ENCODE assay signal across 7 mouse cellular contexts in the genomic region with DNA sequence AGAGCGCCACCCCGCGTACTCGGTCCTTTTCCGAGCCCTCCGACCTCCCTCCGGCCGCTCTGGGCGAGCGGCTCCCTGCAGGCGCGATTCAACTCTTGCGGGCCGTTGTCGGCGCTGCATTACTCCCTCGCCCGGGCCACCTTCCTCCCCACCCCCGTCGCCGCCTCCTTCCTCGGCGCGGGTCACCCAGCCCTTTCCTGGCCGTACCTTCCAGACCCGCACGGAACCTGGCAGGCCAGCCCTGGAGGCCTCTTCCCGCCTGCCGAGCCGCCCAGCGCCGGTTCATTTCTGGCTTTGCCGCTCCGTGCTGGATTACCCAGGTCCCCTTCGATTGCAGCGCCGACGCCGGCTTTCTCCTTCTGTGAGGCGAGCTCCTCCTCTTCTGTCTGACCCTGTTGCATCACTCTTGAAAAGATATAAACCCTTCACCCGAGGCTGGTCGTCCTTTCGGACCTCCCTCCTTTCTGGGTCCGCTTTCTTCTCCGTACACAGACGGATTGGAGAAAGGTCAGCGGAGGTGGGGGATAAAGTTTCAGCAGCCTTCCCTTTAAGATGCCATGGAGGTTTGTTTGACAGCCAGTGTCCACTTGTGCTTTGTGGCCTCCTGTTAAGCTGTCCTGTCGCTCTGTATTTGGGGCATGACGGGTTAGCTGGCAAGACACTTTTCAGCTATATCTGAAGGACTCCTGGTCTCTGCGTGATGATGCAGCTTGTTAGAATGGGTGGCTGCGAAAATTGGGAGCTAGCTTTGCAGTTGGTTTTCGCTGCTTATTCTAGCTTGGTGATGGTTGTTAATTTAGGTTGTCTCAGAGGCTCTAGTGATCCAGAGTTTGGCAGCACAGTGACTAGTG. TPM values are rescaled to one million over a fixed set of nuclear protein-coding genes. Genes with fewer than 3 reads are reported as not detected.
DNase-seq lines count a peak whose midpoint lies in the region; ATAC-seq and TF ChIP-seq lines count a peak whose summit lies in the region.

No protein-coding gene starts in this region.

- intact Hi-C loops in gastrocnemius, adult 2 months (cut with DNase I): loop anchor here (5.0 kb wide), 1 partner anchor 115 kb away; no protein-coding TSS in a partner anchor
- intact Hi-C loops in left cerebral cortex, postnatal 36 days (cut with DNase I): no loop called here

- H3K36me3 ChIP-seq in hindbrain, embryonic 15.5 days: peaks cover 23% of the 10 kb centered on the region

- DNase-seq in WW6 (ENCODE audit: low read depth, low spot score): peak; percentile 16
- peak; percentile 64 to 70 for DNase-seq in cerebellum, postnatal 10 days
- peak; percentile 76 for DNase-seq in gastrocnemius, adult 2 months
- peak; percentile 44 to 48 for DNase-seq in left cerebral cortex, postnatal 36 days (ENCODE audit: low spot score in 2 of 2)
- DNase-seq in right cerebral cortex, postnatal 14 days: peak; percentile 48

- H3K4me1 ChIP-seq in hindbrain, embryonic 15.5 days (replicated peaks): peaks cover 32% of the 10 kb centered on the region

- ATAC-seq in hindbrain, embryonic 15.5 days (ENCODE audit: low FRiP score, low read depth): peak; percentile 68
- ATAC-seq in megakaryocyte-erythroid progenitor cell, adult 5-6 weeks (replicated peaks; ENCODE audit: low FRiP score, low TSS enrichment, poor library complexity, severe bottlenecking): 0 out of 2 replicates have a peak, but pooled peaks have one; percentile 4

- no peaks in the 10 kb centered on the region for H3K9me3 ChIP-seq in hindbrain, embryonic 15.5 days

- H3K4me2 ChIP-seq in hindbrain, embryonic 15.5 days: peak overlapping the region; percentile 89

- no peaks in the 10 kb centered on the region for H3K27me3 ChIP-seq in hindbrain, embryonic 15.5 days

- WGBS in hindbrain, embryonic 15.5 days: 2% methylated on average over 52 of the region's 52 CpGs

- no peak; the same call in 1 of the 2 replicates for TF ChIP-seq CTCF in gastrocnemius, adult 2 months (IDR thresholded peaks at IDR 0.05)

- peak overlapping the region; percentile 80 for H3K9ac ChIP-seq in hindbrain, embryonic 15.5 days

- peak overlapping the region; percentile 96 for H3K27ac ChIP-seq in gastrocnemius, adult 2 months
- H3K27ac ChIP-seq in hindbrain, embryonic 15.5 days (replicated peaks): peak overlapping the region; percentile 84

- peak overlapping the region; percentile 80 for H3K4me3 ChIP-seq in gastrocnemius, adult 2 months
- H3K4me3 ChIP-seq in hindbrain, embryonic 15.5 days: peak overlapping the region; percentile 79

RNA-seq across cellular contexts. Expression of a gene that starts 0.8 kb away (rescaled TPM):
- total RNA-seq in gastrocnemius, adult 2 months (2021): 10 to 100 TPM; 25.9 to 26.0 TPM
- 6.4 and 7.6 TPM in 2 replicates for polyA plus RNA-seq in hindbrain, embryonic 15.5 days (2015; fragmentation: Nextera tagmentation; extraction: Ambion mirVana)
- total RNA-seq in left cerebral cortex, postnatal 36 days (2021): 10 to 100 TPM; 15.7 to 24.8 TPM
- 28.6 and 28.8 TPM in 2 replicates for total RNA-seq in megakaryocyte-erythroid progenitor cell, adult 5-6 weeks (2014; fragmentation: Nextera tagmentation)
- 14.1 and 15.1 TPM in 2 replicates for total RNA-seq in megakaryocyte-erythroid progenitor cell, adult 5-6 weeks (2017)

RNA-seq across cellular contexts. Expression of a gene that starts 19.1 kb away (rescaled TPM):
- 10 to 100 TPM; 68.3 to 71.2 TPM for total RNA-seq in gastrocnemius, adult 2 months (2021)
- 216 and 230 TPM in 2 replicates for polyA plus RNA-seq in hindbrain, embryonic 15.5 days (2015; fragmentation: Nextera tagmentation; extraction: Ambion mirVana)
- total RNA-seq in left cerebral cortex, postnatal 36 days (2021): 10 to 100 TPM; 49.7 to 53.0 TPM
- total RNA-seq in megakaryocyte-erythroid progenitor cell, adult 5-6 weeks (2014; fragmentation: Nextera tagmentation): 160 and 260 TPM in 2 replicates
- total RNA-seq in megakaryocyte-erythroid progenitor cell, adult 5-6 weeks (2017): 123 and 157 TPM in 2 replicates

RNA-seq across cellular contexts. Expression of a gene that starts 36.6 kb away (rescaled TPM):
- 100 to 1,000 TPM; 182 to 201 TPM for total RNA-seq in gastrocnemius, adult 2 months (2021)
- polyA plus RNA-seq in hindbrain, embryonic 15.5 days (2015; fragmentation: Nextera tagmentation; extraction: Ambion mirVana): 10.0 and 12.0 TPM in 2 replicates
- total RNA-seq in left cerebral cortex, postnatal 36 days (2021): 100 to 1,000 TPM; 205 to 222 TPM
- 66.2 and 76.6 TPM in 2 replicates for total RNA-seq in megakaryocyte-erythroid progenitor cell, adult 5-6 weeks (2014; fragmentation: Nextera tagmentation)
- 90.1 and 90.5 TPM in 2 replicates for total RNA-seq in megakaryocyte-erythroid progenitor cell, adult 5-6 weeks (2017)

RNA-seq across cellular contexts. Expression of a gene that starts 52.1 kb away (rescaled TPM):
- total RNA-seq in gastrocnemius, adult 2 months (2021): 10 to 100 TPM in 1 of 2 experiments, 1 to 10 TPM in 1; 8.8 to 23.4 TPM
- polyA plus RNA-seq in hindbrain, embryonic 15.5 days (2015; fragmentation: Nextera tagmentation; extraction: Ambion mirVana): 48.4 and 54.6 TPM in 2 replicates
- 10 to 100 TPM; 34.5 to 42.3 TPM for total RNA-seq in left cerebral cortex, postnatal 36 days (2021)
- 45.3 and 62.4 TPM in 2 replicates for total RNA-seq in megakaryocyte-erythroid progenitor cell, adult 5-6 weeks (2014; fragmentation: Nextera tagmentation)
- total RNA-seq in megakaryocyte-erythroid progenitor cell, adult 5-6 weeks (2017): 21.0 and 21.1 TPM in 2 replicates

RNA-seq across cellular contexts. Expression of a gene that starts 52.6 kb away (rescaled TPM):
- 10 to 100 TPM; 14.0 to 19.1 TPM for total RNA-seq in gastrocnemius, adult 2 months (2021)
- polyA plus RNA-seq in hindbrain, embryonic 15.5 days (2015; fragmentation: Nextera tagmentation; extraction: Ambion mirVana): 56.4 and 59.6 TPM in 2 replicates
- total RNA-seq in left cerebral cortex, postnatal 36 days (2021): 10 to 100 TPM; 47.2 to 47.7 TPM
- total RNA-seq in megakaryocyte-erythroid progenitor cell, adult 5-6 weeks (2014; fragmentation: Nextera tagmentation): 42.6 and 44.6 TPM in 2 replicates
- 38.1 and 40.8 TPM in 2 replicates for total RNA-seq in megakaryocyte-erythroid progenitor cell, adult 5-6 weeks (2017)

Comparison
In these comparisons a context has a peak if more than half of its experiments do, and no peak if none do; other contexts are left out.
1. Peak in every context shown above with its lines: DNase-seq, ATAC-seq, H3K4me3 ChIP-seq and H3K27ac ChIP-seq.
2. DNase-seq: peak in every context shown above with its lines; median percentile 76 in gastrocnemius, adult 2 months; 67 in cerebellum, postnatal 10 days; 48 in right cerebral cortex, postnatal 14 days; 46 in left cerebral cortex, postnatal 36 days; 16 in WW6.